Comparison of ENCODE assay signal across 8 mouse cellular contexts in the genomic region with DNA sequence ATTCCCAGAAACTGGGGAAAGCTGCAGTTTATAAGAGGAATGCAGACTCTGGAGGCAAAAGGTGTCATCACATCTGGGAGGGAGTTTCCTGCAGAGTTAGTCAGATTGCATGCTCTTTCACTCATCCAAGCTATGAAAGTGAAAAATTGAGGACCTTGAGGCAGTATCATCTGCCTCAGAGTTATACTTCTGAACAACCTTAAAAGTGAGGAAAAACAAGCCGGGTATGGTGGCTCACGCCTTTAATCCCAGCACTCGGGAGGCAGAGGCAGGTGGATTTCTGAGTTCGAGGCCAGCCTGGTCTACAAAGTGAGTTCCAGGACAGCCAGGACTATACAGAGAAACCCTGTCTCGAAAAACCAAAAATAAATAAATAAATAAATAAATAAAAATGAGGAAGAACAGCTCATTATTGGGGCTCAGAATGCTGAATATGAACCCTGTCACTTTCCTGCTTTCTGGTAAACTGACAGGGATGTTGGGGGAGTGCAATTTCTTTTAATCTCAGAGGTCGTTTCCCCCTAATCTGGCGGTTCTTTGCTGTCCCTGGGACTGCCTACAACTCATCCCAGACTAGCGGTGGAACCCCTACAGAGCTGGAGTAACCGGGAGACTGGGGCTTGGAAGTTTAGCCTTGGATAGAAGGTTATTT. TPM values are rescaled to one million over a fixed set of nuclear protein-coding genes. Genes with fewer than 3 reads are reported as not detected.
DNase-seq lines count a peak whose midpoint lies in the region; ATAC-seq and TF ChIP-seq lines count a peak whose summit lies in the region.

No protein-coding gene starts in this region.

- peak overlapping the region; percentile 73 for H3K27ac ChIP-seq in cerebellum, adult 2 months (ENCODE audit: insufficient read depth, low read length)
- peak overlapping the region; percentile 64; the same call in 1 of the 2 replicates for H3K27ac ChIP-seq in liver, embryonic 11.5 days (ENCODE audit: low read depth, low read length)

- H3K36me3 ChIP-seq in erythroblast, embryonic 14.5 days (ENCODE audit: control insufficient read depth), result peaks cover 28% of the 10 kb centered on the region
- H3K36me3 ChIP-seq in liver, embryonic 11.5 days (ENCODE audit: control insufficient read depth, insufficient read depth, low read length), result peaks cover 10% of the 10 kb centered on the region; the same call in 1 of the 2 replicates

- H3K4me2 ChIP-seq in liver, embryonic 11.5 days, result peak overlapping the region; percentile 56

- no peak for TF ChIP-seq CTCF in cerebellum, adult 2 months (IDR thresholded peaks at IDR 0.05; ENCODE audit: borderline replicate concordance, insufficient read depth, low read depth, low read length)

- 38% methylated on average over 9 of the region's 9 CpGs for whole genome bisulfite sequencing in cerebellum, adult 2 months
- 38% methylated on average over 9 of the region's 9 CpGs for WGBS in liver, embryonic 11.5 days

- no peaks in the 10 kb centered on the region for H3K27me3 ChIP-seq in cerebellum, adult 2 months (ENCODE audit: control insufficient read depth, insufficient read depth, low read length)
- H3K27me3 ChIP-seq in erythroblast, embryonic 14.5 days (ENCODE audit: control insufficient read depth), result 0 out of 2 replicates have a peak, but pooled peaks cover 2% of the 10 kb centered on the region
- H3K27me3 ChIP-seq in liver, embryonic 11.5 days (replicated peaks; ENCODE audit: control insufficient read depth, insufficient read depth, low read length), result no peaks in the 10 kb centered on the region

- 0 out of 2 replicates have a peak, but pooled peaks cover 2% of the 10 kb centered on the region for H3K9me3 ChIP-seq in erythroblast, embryonic 14.5 days (ENCODE audit: control insufficient read depth, low read length)
- no peaks in the 10 kb centered on the region for H3K9me3 ChIP-seq in liver, embryonic 11.5 days (ENCODE audit: control insufficient read depth, low read length)

- peak overlapping the region; percentile 78 for H3K9ac ChIP-seq in liver, embryonic 11.5 days (ENCODE audit: low read depth, low read length)

- no peaks in the 10 kb centered on the region; the same call in none of the 2 replicates for H3K4me1 ChIP-seq in cerebellum, adult 2 months (ENCODE audit: control insufficient read depth, insufficient read depth, low read length)
- H3K4me1 ChIP-seq in erythroblast, embryonic 14.5 days (ENCODE audit: control insufficient read depth), result peaks cover 16% of the 10 kb centered on the region
- H3K4me1 ChIP-seq in liver, embryonic 11.5 days (replicated peaks; ENCODE audit: control insufficient read depth, insufficient read depth, low read length), result peaks cover 3% of the 10 kb centered on the region; the same call in 1 of the 2 replicates

- 0 out of 2 replicates have a peak, but pooled peaks have one; percentile 14 for ATAC-seq in liver, embryonic 11.5 days (replicated peaks; ENCODE audit: low FRiP score)

- TF ChIP-seq POLR2A in cerebellum, adult 2 months (IDR thresholded peaks at IDR 0.05; ENCODE audit: borderline replicate concordance, insufficient read depth, low read length), result no peak

- DNase-seq in cerebellum, adult 2 months, result no peak
- no peak for DNase-seq in cerebellum, postnatal 4 days (ENCODE audit: low spot score in 2 of 2)
- DNase-seq in 3T3-L1 (ENCODE audit: low read depth, low spot score), result peak; percentile 60
- no peak for DNase-seq in liver, embryonic 11.5 days (ENCODE audit: low spot score)
- DNase-seq in testis, postnatal 10 days (ENCODE audit: low spot score), result peak; percentile 44
- DNase-seq in urinary bladder, postnatal 36 days (ENCODE audit: low spot score in 2 of 2), result no peak
- DNase-seq in cerebellum, adult 11-12 months, result no peak

- H3K4me3 ChIP-seq in cerebellum, adult 2 months (replicated peaks; ENCODE audit: insufficient read depth, low read depth, low read length), result peak overlapping the region; percentile 94
- H3K4me3 ChIP-seq in erythroblast, embryonic 14.5 days (replicated peaks), result peak overlapping the region; percentile 96
- peak overlapping the region; percentile 76 for H3K4me3 ChIP-seq in liver, embryonic 11.5 days (ENCODE audit: low read depth, low read length)

RNA-seq across cellular contexts. Expression of a gene that starts 0.4 kb away (rescaled TPM):
- polyA plus RNA-seq in cerebellum, adult 2 months (2012; rRNA removed), result 56.0 and 57.8 TPM in 2 replicates
- 4.4 and 5.6 TPM in 2 replicates for polyA plus RNA-seq in erythroblast, embryonic 14.5 days (2012)
- polyA plus RNA-seq in liver, embryonic 11.5 days (2014; fragmentation: Nextera tagmentation; extraction: Ambion mirVana), result 63.1 and 64.9 TPM in 2 replicates

RNA-seq across cellular contexts. Expression of a gene that starts 16.2 kb away (rescaled TPM):
- polyA plus RNA-seq in cerebellum, adult 2 months (2012; rRNA removed), result 0.03 and 0.06 TPM in 2 replicates
- not detected in 2 replicates for polyA plus RNA-seq in erythroblast, embryonic 14.5 days (2012)
- not detected in 2 replicates for polyA plus RNA-seq in liver, embryonic 11.5 days (2014; fragmentation: Nextera tagmentation; extraction: Ambion mirVana)

RNA-seq across cellular contexts. Expression of a gene that starts 39.3 kb away (rescaled TPM):
- 19.5 and 20.0 TPM in 2 replicates for polyA plus RNA-seq in cerebellum, adult 2 months (2012; rRNA removed)
- polyA plus RNA-seq in erythroblast, embryonic 14.5 days (2012), result 3.8 and 4.8 TPM in 2 replicates
- 211 and 221 TPM in 2 replicates for polyA plus RNA-seq in liver, embryonic 11.5 days (2014; fragmentation: Nextera tagmentation; extraction: Ambion mirVana)

RNA-seq across cellular contexts. Expression of a gene that starts 39.3 kb away (rescaled TPM):
- polyA plus RNA-seq in cerebellum, adult 2 months (2012; rRNA removed), result 18.7 and 20.4 TPM in 2 replicates
- polyA plus RNA-seq in erythroblast, embryonic 14.5 days (2012), result 0.25 and 0.38 TPM in 2 replicates
- polyA plus RNA-seq in liver, embryonic 11.5 days (2014; fragmentation: Nextera tagmentation; extraction: Ambion mirVana), result 9.2 and 10.1 TPM in 2 replicates

RNA-seq across cellular contexts. Expression of a gene that starts 59.6 kb away (rescaled TPM):
- polyA plus RNA-seq in cerebellum, adult 2 months (2012; rRNA removed), result 1.7 and 1.8 TPM in 2 replicates
- not detected in 2 replicates for polyA plus RNA-seq in erythroblast, embryonic 14.5 days (2012)
- not detected in 2 replicates for polyA plus RNA-seq in liver, embryonic 11.5 days (2014; fragmentation: Nextera tagmentation; extraction: Ambion mirVana)

Comparison
In these comparisons a context has a peak if more than half of its experiments do, and no peak if none do; other contexts are left out.
1. DNase-seq: peak in 3T3-L1 (single experiment) and testis, postnatal 10 days (single experiment); none in cerebellum, adult 2 months (0 of 2), cerebellum, postnatal 4 days (0 of 2), liver, embryonic 11.5 days (single experiment), urinary bladder, postnatal 36 days (0 of 2) and cerebellum, adult 11-12 months (single experiment).
2. RNA of a gene that starts 39.3 kb away (polyA plus RNA-seq): 211 to 221 TPM in liver, embryonic 11.5 days; 19.5 to 20.0 TPM in cerebellum, adult 2 months and 3.8 to 4.8 TPM in erythroblast, embryonic 14.5 days; every median in the first group is over 10 times any median in the second.
3. Peak in every context shown above with its lines, with median percentiles within 50 percentile points of each other: H3K4me3 ChIP-seq.